Mouse (Mus musculus) retina, postnatal 7 days (tissue): Measurements from ENCODE around the gene Gm15517.
"Not testable (repeated sequence)": the region's sequence is repeated elsewhere in the genome, so short reads cannot be mapped to it uniquely, and the experiment has no call there.

ENCODE experiments used
- DNase-seq: peaks from one replicate; pipeline ENCODE4 v3.0.0-alpha.2; 2012; ENCODE audit warnings: low read depth, low spot score

The Gm15517 gene

GRCm38 (mm10) chr7:44261147-44261546 is at the start of gene Gm15517:
Gm15517 (plus strand) TSS chr7:44261447.
- no peak for DNase-seq

- no peak for DNase-seq
Measured at GRCm38 (mm10) chr7:44215645-44216044, 45.6 kb upstream of the Gm15517 start, which contains the start of gene Klk1b5. Klk1b5 (plus strand) TSS chr7:44215945.

- not testable (repeated sequence) for DNase-seq
Measured at GRCm38 (mm10) chr7:44221601-44222000, 39.6 kb upstream of the Gm15517 start.

- not testable (repeated sequence) for DNase-seq
Measured at GRCm38 (mm10) chr7:44222335-44222734, 38.9 kb upstream of the Gm15517 start.

GRCm38 (mm10) chr7:44225076-44225475 is 36.2 kb upstream of the Gm15517 start, which contains the start of gene Klk1:
Klk1 (plus strand) TSS chr7:44225360.
- no peak for DNase-seq

GRCm38 (mm10) chr7:44235909-44236308 is 25.3 kb upstream of the Gm15517 start, which contains the start of gene Gm36864:
Gm36864 (plus strand) TSS chr7:44236177.
- no peak for DNase-seq

- no peak for DNase-seq
Measured at GRCm38 (mm10) chr7:44239913-44240312, 21.3 kb upstream of the Gm15517 start.

- DNase-seq = no peak
Measured at GRCm38 (mm10) chr7:44240712-44241111, 20.5 kb upstream of the Gm15517 start.

- DNase-seq = no peak
Measured at GRCm38 (mm10) chr7:44241163-44241562, 20.1 kb upstream of the Gm15517 start.

GRCm38 (mm10) chr7:44244080-44244479 is 17.2 kb upstream of the Gm15517 start:
- DNase-seq = no peak

- DNase-seq = peak; percentile 90
Measured at GRCm38 (mm10) chr7:44246055-44246983, 14.9 kb upstream of the Gm15517 start, which contains the start of the genes 1700028J19Rik and 2410002F23Rik. 1700028J19Rik (minus strand) TSS chr7:44246695. 2410002F23Rik (plus strand) TSS chr7:44246722.

GRCm38 (mm10) chr7:44246984-44247470 is 14.2 kb upstream of the Gm15517 start:
- peak; percentile 53 for DNase-seq

GRCm38 (mm10) chr7:44247971-44248370 is 13.3 kb upstream of the Gm15517 start:
- no peak for DNase-seq

GRCm38 (mm10) chr7:44249248-44249647 is 12.0 kb upstream of the Gm15517 start:
- no peak for DNase-seq

GRCm38 (mm10) chr7:44250732-44251275 is 10.4 kb upstream of the Gm15517 start:
- DNase-seq = not testable (repeated sequence)

GRCm38 (mm10) chr7:44253023-44253616 is 8.1 kb upstream of the Gm15517 start:
- no peak for DNase-seq

GRCm38 (mm10) chr7:44254930-44255329 is 6.3 kb upstream of the Gm15517 start:
- DNase-seq = no peak

- no peak for DNase-seq
Measured at GRCm38 (mm10) chr7:44257278-44257677, 4.0 kb upstream of the Gm15517 start, which contains the start of gene Acp4. Acp4 (minus strand) TSS chr7:44257378.

GRCm38 (mm10) chr7:44260410-44260809 is 837 bp upstream of the Gm15517 start:
- no peak for DNase-seq

- peak; percentile 93 for DNase-seq
Measured at GRCm38 (mm10) chr7:44262791-44263643, 1.8 kb downstream of the Gm15517 start.

- no peak for DNase-seq
Measured at GRCm38 (mm10) chr7:44268117-44268516, 6.9 kb downstream of the Gm15517 start.
